Mouse (Mus musculus): ENCODE results near the gene Gm42669.

Gm42669 gene

GRCm38 (mm10) chr5:107521897-107522296 lies 14.5 kb downstream of the Gm42669 start:
- no peak for DNase-seq

- no peak for DNase-seq
These were observed 16.9 kb downstream of the Gm42669 start for GRCm38 (mm10) chr5:107524281-107524680.

GRCm38 (mm10) chr5:107528856-107529255 lies 21.4 kb downstream of the Gm42669 start:
- DNase-seq, result no peak

- peak; percentile 22 for DNase-seq
These were observed 26.2 kb downstream of the Gm42669 start for GRCm38 (mm10) chr5:107533590-107533989.

GRCm38 (mm10) chr5:107534581-107534980 lies 27.2 kb downstream of the Gm42669 start, which contains the start of gene 1700028K03Rik:
TSS of gene 1700028K03Rik (plus strand) at chr5:107534709.
- DNase-seq, result peak; percentile 54

- no peak for DNase-seq
These were observed 34.3 kb downstream of the Gm42669 start for GRCm38 (mm10) chr5:107541696-107542095.

GRCm38 (mm10) chr5:107545927-107546326 lies 38.5 kb downstream of the Gm42669 start:
- no peak for DNase-seq

GRCm38 (mm10) chr5:107547955-107548354 lies 40.5 kb downstream of the Gm42669 start:
- DNase-seq, result no peak

- no peak for DNase-seq
These were observed 41.0 kb downstream of the Gm42669 start for GRCm38 (mm10) chr5:107548444-107548843.

GRCm38 (mm10) chr5:107554336-107554735 lies 46.9 kb downstream of the Gm42669 start:
- no peak for DNase-seq

- DNase-seq, result no peak
These were observed 49.5 kb downstream of the Gm42669 start for GRCm38 (mm10) chr5:107556969-107557368.

- DNase-seq, result no peak
These were observed 61.7 kb downstream of the Gm42669 start for GRCm38 (mm10) chr5:107569148-107569547.

GRCm38 (mm10) chr5:107597301-107598077 lies 90.1 kb downstream of the Gm42669 start, which contains the start of the genes Rpap2 and Glmn:
TSS of gene Rpap2 (plus strand) at chr5:107597373.
TSS of gene Glmn (minus strand) at chr5:107597888.
- peak; percentile 91 for DNase-seq

GRCm38 (mm10) chr5:107598380-107598779 lies 91.0 kb downstream of the Gm42669 start:
- DNase-seq, result no peak

GRCm38 (mm10) chr5:107611224-107611623 lies 103.8 kb downstream of the Gm42669 start:
- peak; percentile 64 for DNase-seq

- DNase-seq, result no peak
These were observed 110.6 kb downstream of the Gm42669 start for GRCm38 (mm10) chr5:107617986-107618385.

GRCm38 (mm10) chr5:107621327-107621726 lies 113.9 kb downstream of the Gm42669 start:
- DNase-seq, result no peak
